Mouse (Mus musculus): ENCODE results near the gene 1810010D01Rik. TPM values are rescaled to one million over a fixed set of nuclear protein-coding genes. Genes with fewer than 3 reads are reported as not detected.

1810010D01Rik gene
- polyA plus RNA-seq, 1 experiment from 2014 or later = 0.44 TPM

DNA sequence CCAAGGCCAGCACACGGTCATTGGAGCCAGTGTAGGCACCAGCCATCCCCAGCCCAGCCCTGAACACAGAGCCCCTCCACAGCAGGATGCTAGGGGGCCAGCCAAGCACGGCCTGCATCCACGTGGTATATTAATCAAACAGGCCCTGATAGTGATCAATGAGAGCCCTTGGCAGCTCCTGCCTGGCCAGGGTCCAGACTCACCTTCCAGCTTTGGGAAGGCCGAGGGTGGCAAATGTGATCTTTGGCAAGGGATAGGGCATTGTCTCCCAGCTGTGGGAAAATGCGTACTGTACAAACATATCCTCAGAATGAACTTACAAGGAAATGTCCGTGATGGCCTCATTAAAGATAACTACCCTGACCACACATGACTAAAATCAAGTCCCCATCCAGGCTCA, 31.2 kb upstream of the 1810010D01Rik start:
- Histone ChIP-seq H3K4me2 (no peak overlapping the region), H3K27ac (no peak overlapping the region), H3K4me3 (no peak overlapping the region), H3K9me3 (no peaks in the 10 kb centered on the region), H3K27me3 (no peaks in the 10 kb centered on the region), H3K9ac (no peak overlapping the region), H3K36me3 (no peaks in the 10 kb centered on the region), H3K4me1 (peaks cover 8% of the 10 kb centered on the region; the same call in 1 of the 2 replicates)
- no peak for ATAC-seq (ENCODE audit: insufficient number of reproducible peaks, insufficient read depth, low FRiP score, low TSS enrichment, low read depth)
- WGBS = 59% methylated on average over 6 of the region's 6 CpGs

DNA sequence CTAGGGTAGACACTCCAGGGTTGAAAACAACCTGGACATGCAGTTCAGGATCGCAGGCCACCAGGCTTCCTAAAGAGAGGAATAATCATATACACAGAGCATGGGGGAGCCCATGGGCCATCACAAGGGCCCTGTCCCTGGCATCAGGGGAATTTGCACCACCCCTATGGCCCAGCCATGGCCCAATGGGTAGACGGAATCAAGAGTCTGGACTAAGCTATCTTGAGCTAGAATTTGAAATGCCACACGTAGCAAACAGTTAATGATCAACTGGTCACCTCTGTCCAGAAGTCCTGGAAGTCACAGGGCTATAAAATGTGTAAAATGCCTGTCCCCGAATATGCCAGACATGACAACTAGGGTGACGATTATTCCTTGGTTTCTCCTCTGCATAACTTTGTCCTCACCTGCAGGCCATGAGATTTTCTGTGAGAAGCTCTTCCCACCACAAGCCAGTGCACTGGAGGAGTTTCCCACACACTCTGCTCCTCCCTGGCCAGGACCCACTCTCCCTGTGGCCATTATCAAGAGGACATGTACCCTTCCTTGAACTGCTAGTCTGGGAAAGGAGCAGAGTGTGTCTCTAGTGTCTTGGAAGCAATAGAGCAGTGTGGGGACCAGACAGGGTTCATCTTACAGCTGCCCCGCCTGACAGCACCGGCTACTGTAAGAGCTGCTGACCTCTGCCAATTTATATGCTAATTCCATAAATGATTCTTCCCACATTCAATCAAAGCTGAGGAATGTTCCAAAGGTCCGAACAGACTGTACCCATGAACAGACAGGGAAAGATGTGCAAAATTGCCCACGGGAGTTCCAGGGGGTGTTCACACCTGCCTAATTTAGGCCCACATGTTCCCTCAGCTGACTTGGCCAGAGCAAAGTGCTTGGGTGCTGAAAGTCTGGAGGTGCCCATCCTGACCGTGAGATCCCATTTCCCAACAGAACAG, 27.2 kb upstream of the 1810010D01Rik start:
- Histone ChIP-seq H3K36me3 (no peaks in the 10 kb centered on the region), H3K9me3 (no peaks in the 10 kb centered on the region), H3K4me1 (peaks cover 8% of the 10 kb centered on the region; the same call in 1 of the 2 replicates), H3K27ac (no peak overlapping the region), H3K4me3 (no peak overlapping the region), H3K4me2 (no peak overlapping the region), H3K27me3 (no peaks in the 10 kb centered on the region), H3K9ac (no peak overlapping the region)
- 80% methylated on average over 10 of the region's 10 CpGs for WGBS
- ATAC-seq (ENCODE audit: insufficient number of reproducible peaks, insufficient read depth, low FRiP score, low TSS enrichment, low read depth) = no peak

DNA sequence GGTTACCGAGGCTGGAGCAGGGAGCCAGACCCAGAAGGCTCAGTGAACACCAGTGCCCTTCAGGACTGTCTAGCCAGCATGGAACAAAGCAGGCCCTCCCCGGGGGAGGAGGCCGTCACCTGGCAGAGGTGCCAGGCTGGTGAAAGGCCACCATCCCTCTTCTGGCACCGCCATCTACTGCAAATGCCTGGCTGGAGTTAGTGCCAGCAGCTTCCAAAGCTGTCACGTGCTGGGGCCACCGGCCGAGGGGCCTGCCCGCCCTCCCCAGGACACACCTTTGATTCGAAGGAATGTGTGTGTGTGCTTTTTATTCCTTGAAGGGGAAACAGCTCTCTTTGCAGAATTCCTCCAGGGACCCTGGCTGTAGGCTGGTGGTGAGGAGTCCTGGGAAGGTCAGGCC, 23.7 kb upstream of the 1810010D01Rik start:
- Histone ChIP-seq H3K9ac (no peak overlapping the region), H3K36me3 (no peaks in the 10 kb centered on the region), H3K4me2 (no peak overlapping the region), H3K4me1 (no peaks in the 10 kb centered on the region), H3K4me3 (no peak overlapping the region), H3K27ac (no peak overlapping the region), H3K9me3 (no peaks in the 10 kb centered on the region), H3K27me3 (no peaks in the 10 kb centered on the region)
- 76% methylated on average over 9 of the region's 9 CpGs for WGBS
- ATAC-seq (ENCODE audit: insufficient number of reproducible peaks, insufficient read depth, low FRiP score, low TSS enrichment, low read depth) = no peak

DNA sequence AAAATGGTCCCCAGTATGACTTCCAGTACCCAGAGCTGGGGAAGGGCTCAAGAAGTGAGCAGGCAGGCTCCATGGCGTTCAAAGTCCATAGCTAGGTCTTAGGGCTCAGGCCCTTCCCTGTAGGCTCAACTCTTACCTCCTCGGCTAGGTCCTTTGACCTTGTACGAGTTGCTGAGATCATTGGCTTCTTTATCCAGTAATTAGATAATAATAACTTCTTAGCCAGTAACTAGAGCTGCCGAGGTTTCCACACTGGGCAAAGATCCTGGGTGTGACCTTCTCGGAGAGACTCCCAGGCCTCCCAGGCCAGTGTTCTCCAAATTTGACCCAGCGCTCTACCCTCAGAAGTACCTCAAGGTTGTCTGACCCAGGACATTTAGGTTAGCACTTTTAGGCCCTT, 18.7 kb upstream of the 1810010D01Rik start:
- Histone ChIP-seq H3K4me3 (no peak overlapping the region), H3K9me3 (no peaks in the 10 kb centered on the region), H3K9ac (no peak overlapping the region), H3K36me3 (no peaks in the 10 kb centered on the region), H3K27me3 (no peaks in the 10 kb centered on the region), H3K27ac (no peak overlapping the region), H3K4me1 (peaks cover 15% of the 10 kb centered on the region), H3K4me2 (no peak overlapping the region)
- WGBS = 86% methylated on average over 6 of the region's 6 CpGs
- no peak for ATAC-seq (ENCODE audit: insufficient number of reproducible peaks, insufficient read depth, low FRiP score, low TSS enrichment, low read depth)

DNA sequence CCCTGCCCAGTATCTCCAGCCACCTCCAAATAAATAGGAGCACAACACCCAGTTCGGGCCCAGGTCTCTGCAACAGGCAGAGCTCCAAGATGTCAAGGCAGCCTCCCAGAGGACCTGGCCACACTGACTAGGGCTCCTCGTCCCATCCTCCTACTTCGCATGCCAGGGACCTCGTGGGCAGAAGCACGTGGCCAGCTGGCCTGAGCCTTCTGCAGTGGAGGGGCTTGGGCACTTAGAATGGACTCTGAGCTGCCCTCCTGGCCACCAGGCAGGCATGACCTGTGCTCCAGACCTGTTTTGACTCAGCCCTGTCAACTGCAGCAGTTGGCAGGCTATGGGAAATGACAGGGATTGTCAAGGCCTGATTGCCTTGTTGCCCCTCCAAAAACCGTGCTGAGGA, 17.7 kb upstream of the 1810010D01Rik start:
- Histone ChIP-seq H3K4me1 (peaks cover 20% of the 10 kb centered on the region), H3K4me3 (no peak overlapping the region), H3K27ac (no peak overlapping the region), H3K9ac (no peak overlapping the region), H3K27me3 (no peaks in the 10 kb centered on the region), H3K4me2 (no peak overlapping the region), H3K36me3 (no peaks in the 10 kb centered on the region), H3K9me3 (no peaks in the 10 kb centered on the region)
- no peak for ATAC-seq (ENCODE audit: insufficient number of reproducible peaks, insufficient read depth, low FRiP score, low TSS enrichment, low read depth)
- 86% methylated on average over 6 of the region's 6 CpGs for WGBS

DNA sequence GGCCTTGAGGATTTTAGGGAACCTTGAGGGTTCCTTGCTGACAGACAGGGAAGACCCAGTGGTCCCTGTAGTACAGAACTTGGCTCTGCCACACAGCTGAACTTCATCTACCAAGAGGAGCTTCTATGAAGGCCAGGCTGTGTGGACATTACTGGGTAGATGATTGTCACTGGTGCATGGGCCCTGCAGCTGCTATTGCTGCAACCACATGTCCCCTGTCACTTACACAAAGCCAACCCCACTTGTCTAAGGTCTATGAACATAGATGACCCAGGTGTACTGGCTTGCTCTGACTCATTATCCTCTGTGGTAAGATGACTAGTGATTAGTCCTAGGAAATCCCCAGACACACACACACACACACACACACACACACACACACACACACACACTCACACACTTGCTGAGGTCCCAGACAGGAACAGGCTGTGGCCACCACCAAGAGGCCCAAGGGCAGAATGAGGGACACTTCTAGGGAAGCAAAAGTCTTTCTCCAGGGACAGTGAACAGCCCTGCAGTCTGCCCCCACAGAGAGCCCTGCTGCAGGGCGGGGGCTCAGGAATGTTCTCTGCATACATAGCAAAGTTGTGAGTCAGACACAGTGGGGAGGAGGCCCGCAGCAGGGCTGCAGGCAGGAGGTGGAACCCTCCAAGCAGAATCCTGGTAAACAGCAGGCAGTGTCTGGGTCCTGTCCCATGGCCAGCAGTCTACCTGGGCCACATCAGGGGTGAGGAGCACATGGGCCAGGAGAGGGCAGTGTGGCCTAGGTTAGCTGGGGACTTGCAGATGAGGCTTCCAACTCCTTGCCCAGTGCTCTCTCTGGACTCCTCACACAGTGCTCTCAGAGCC, 14.1 kb upstream of the 1810010D01Rik start:
- Histone ChIP-seq H3K4me2 (no peak overlapping the region), H3K4me3 (no peak overlapping the region), H3K27ac (peak overlapping the region; percentile 73), H3K9ac (0 out of 2 replicates have a peak overlapping the region, but pooled peaks have one; percentile 33), H3K4me1 (peaks cover 20% of the 10 kb centered on the region), H3K9me3 (no peaks in the 10 kb centered on the region), H3K27me3 (no peaks in the 10 kb centered on the region), H3K36me3 (no peaks in the 10 kb centered on the region)
- peak; percentile 52; the same call in 1 of the 2 replicates for ATAC-seq (ENCODE audit: insufficient number of reproducible peaks, insufficient read depth, low FRiP score, low TSS enrichment, low read depth)
- WGBS = 6% methylated on average over 2 of the region's 2 CpGs

DNA sequence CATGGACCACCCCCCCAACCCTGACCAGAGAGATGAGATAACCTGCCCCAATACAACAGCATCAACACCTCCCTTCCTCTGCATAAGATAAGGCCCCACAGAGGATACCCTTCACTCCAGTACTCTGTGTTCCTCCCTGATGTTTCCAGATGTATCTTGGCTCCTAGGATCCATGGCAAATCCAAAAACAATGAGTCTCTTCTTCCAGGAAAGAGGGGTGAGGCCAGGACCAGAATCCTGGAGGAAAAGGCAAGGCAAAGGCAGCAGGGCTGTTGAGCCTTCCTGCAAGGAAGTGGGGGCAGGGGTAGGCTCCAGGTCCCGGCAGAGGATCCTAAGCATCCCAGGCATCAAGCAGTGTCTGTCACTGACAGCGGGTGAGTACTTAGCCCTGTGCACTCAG, 13.4 kb upstream of the 1810010D01Rik start:
- no peak for ATAC-seq (ENCODE audit: insufficient number of reproducible peaks, insufficient read depth, low FRiP score, low TSS enrichment, low read depth)
- no peaks in the 10 kb centered on the region for H3K9me3 ChIP-seq
- no peaks in the 10 kb centered on the region for H3K27me3 ChIP-seq
- H3K4me3 ChIP-seq = no peak overlapping the region
- no peak overlapping the region for H3K9ac ChIP-seq
- H3K27ac ChIP-seq = peak overlapping the region; percentile 73
- no peak overlapping the region for H3K4me2 ChIP-seq
- 37% methylated on average over 2 of the region's 2 CpGs for WGBS
- H3K36me3 ChIP-seq = no peaks in the 10 kb centered on the region
- H3K4me1 ChIP-seq = peaks cover 23% of the 10 kb centered on the region

DNA sequence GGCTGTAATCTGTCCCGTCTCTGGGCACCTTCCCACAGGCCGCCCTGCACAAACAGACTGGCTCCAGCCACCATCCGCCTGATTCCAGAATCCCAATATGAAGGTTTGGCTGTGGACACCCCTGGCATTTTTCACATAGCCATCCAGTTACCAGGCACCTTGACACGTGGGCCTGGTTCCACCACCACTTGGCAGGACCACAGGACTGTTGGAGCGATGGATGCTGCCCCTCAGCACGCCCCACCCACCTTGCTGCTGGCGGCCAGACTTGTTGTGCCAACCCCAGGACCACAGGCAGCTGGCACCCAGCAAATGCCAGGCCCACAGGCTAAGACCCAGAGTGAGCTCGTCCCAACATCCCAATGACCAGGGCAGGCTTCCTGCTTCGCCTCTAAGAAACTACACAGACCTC, 11.5 kb upstream of the 1810010D01Rik start:
- H3K4me3 ChIP-seq = no peak overlapping the region

DNA sequence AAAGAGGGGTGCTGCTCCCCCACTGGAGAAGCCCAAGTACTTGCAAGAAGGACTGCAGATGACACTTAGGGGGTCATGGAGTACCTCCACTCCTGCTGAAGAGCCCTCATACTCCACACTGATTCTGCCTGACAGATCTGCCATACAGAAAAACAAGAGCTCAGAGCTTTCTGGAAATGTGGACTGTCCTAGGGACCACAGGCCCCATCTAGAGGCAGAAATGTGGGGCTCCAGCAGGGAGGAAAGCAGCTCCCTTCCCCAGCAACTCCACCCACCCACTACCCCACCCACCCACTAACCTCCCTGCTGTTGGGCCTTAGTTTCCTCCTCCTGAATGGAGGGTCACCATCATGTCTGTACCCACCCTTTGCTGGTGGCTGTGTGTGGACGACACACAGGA, 8.7 kb upstream of the 1810010D01Rik start:
- Histone ChIP-seq H3K27me3 (no peaks in the 10 kb centered on the region), H3K4me3 (no peak overlapping the region), H3K4me1 (peaks cover 26% of the 10 kb centered on the region), H3K27ac (no peak overlapping the region), H3K9me3 (no peaks in the 10 kb centered on the region), H3K4me2 (no peak overlapping the region), H3K36me3 (no peaks in the 10 kb centered on the region), H3K9ac (no peak overlapping the region)
- ATAC-seq (ENCODE audit: insufficient number of reproducible peaks, insufficient read depth, low FRiP score, low TSS enrichment, low read depth) = no peak
- 59% methylated on average over 1 of the region's 1 CpGs for WGBS

More for the DNA sequence above, 11.5 kb upstream of the 1810010D01Rik start:
- 80% methylated on average over 9 of the region's 9 CpGs for WGBS
- Histone ChIP-seq H3K9ac (no peak overlapping the region), H3K4me2 (no peak overlapping the region), H3K27ac (no peak overlapping the region), H3K4me1 (peaks cover 27% of the 10 kb centered on the region), H3K27me3 (no peaks in the 10 kb centered on the region), H3K36me3 (no peaks in the 10 kb centered on the region), H3K9me3 (no peaks in the 10 kb centered on the region)
- ATAC-seq (ENCODE audit: insufficient number of reproducible peaks, insufficient read depth, low FRiP score, low TSS enrichment, low read depth) = no peak

DNA sequence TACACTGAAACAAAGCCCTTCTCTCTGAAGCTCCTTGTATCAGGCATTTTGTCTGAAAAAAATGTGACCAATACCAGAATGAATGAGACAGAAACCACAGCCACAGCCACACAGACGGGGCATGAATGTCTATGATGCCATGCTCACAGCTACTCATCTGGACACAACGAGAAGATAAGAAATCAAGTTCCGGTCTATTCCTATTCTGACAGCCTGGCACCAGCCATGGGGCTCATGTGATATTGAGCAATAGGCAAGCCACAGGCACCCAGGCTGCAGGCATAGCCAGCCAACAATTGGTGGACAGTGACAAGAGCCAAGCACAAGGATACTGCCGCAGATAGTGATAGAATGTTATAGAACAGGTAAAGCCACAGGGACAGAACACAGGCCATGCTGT, 7.6 kb upstream of the 1810010D01Rik start:
- Histone ChIP-seq H3K27ac (no peak overlapping the region), H3K36me3 (no peaks in the 10 kb centered on the region), H3K9ac (no peak overlapping the region), H3K4me2 (no peak overlapping the region), H3K9me3 (no peaks in the 10 kb centered on the region), H3K4me3 (no peak overlapping the region), H3K4me1 (peaks cover 31% of the 10 kb centered on the region), H3K27me3 (no peaks in the 10 kb centered on the region)
- no peak for ATAC-seq (ENCODE audit: insufficient number of reproducible peaks, insufficient read depth, low FRiP score, low TSS enrichment, low read depth)
- 92% methylated on average over 4 of the region's 4 CpGs for WGBS

DNA sequence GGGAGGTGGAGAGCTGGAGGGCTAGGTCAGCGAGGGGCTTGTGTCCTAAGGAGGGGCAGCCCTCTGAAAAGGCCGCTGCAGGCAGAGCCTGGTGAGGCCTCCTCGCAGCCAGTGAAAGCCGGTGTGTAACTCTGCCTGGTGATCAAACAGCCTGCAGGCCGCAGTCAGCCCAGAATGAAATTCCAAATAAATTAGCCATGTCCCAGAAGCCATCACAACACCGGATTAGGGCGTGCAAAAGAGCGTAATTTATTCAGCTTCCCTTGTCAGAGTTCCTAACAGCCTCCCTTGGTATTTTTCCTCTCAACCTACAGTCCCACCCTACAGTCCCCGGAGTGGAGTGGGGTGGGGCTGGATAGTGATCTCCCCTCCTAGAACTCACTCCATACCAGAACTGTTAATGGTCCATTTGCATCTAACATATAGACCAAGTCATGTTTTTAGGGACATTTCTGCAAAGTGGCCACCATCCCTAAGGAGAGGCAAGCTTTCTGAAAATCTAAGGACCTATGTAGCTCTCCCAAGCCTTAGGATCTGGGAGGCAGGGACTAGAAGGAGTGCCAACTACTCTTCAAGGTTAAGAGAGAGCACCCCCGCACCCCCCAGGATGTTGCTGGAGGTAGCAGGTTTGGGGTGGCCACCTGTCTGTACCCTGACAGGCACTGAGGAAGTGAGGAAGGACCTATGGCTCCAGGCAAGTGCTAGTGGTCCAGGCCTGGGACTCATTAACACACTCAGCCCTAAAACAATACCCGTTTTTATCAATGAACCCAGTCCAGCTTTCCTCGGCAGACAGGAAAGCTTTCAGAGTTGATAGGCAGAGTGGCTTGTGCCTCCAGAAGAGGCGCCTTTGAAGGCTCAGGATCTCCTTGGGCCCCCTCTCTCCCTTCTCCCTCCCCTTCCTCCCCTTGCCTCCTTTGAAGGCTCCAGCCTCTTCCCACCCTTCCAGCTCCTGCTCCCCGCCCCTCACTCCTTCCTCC, 4.1 kb upstream of the 1810010D01Rik start:
- Histone ChIP-seq H3K4me3 (no peak overlapping the region), H3K4me2 (peak overlapping the region; percentile 7; the same call in 1 of the 2 replicates), H3K36me3 (no peaks in the 10 kb centered on the region), H3K27ac (peak overlapping the region; percentile 81), H3K9ac (peak overlapping the region; percentile 61), H3K27me3 (no peaks in the 10 kb centered on the region), H3K4me1 (peaks cover 37% of the 10 kb centered on the region), H3K9me3 (no peaks in the 10 kb centered on the region)
- 7% methylated on average over 14 of the region's 14 CpGs for WGBS
- no peak for ATAC-seq (ENCODE audit: insufficient number of reproducible peaks, insufficient read depth, low FRiP score, low TSS enrichment, low read depth)
